Mouse (Mus musculus) forebrain, postnatal 0 days (tissue): Measurements from ENCODE around the gene 1700010B08Rik. TPM values are rescaled to one million over a fixed set of nuclear protein-coding genes. Genes with fewer than 3 reads are reported as not detected.
A peak's percentile ranks its signal among the peaks of the same experiment; 100 is the strongest.

ENCODE experiments used
- ATAC-seq: fragments of 200-750 bp; cut with Nextera tagmentation; 2 replicates; pipeline ENCODE4 v1.8.0; 2017; ENCODE audit warnings: mild to moderate bottlenecking, moderate library complexity
- DNase-seq: peaks from one replicate; pipeline ENCODE4 v3.0.0-alpha.2; 2015
- H3K27ac ChIP-seq: fragments of 300-500 bp; sonication (generic); 2 replicates; pipeline ENCODE4 v1.5.1; 2014; ENCODE audit warnings: low read depth, mild to moderate bottlenecking, antibody characterized with exemption, low read length, moderate library complexity, mixed read lengths
- H3K27me3 ChIP-seq: fragments of 300-500 bp; sonication (generic); 2 replicates; pipeline ENCODE4 v1.6.1; 2014; ENCODE audit warnings: mild to moderate bottlenecking, low read length, mixed read lengths; ENCODE audit not compliant: insufficient read depth
- H3K36me3 ChIP-seq: fragments of 300-500 bp; sonication (generic); 2 replicates; pipeline ENCODE4 v1.6.1; 2014; ENCODE audit warnings: mild to moderate bottlenecking, moderate library complexity; ENCODE audit not compliant: insufficient read depth
- H3K4me1 ChIP-seq: fragments of 300-500 bp; sonication (generic); 2 replicates; pipeline ENCODE4 v1.6.1; 2014; ENCODE audit warnings: antibody characterized with exemption; ENCODE audit not compliant: insufficient read depth
- H3K4me2 ChIP-seq: fragments of 300-500 bp; sonication (generic); 2 replicates; pipeline ENCODE4 v1.6.1; 2014; ENCODE audit warnings: low read depth, mild to moderate bottlenecking, moderate library complexity
- H3K4me3 ChIP-seq: fragments of 300-500 bp; sonication (generic); 2 replicates; pipeline ENCODE4 v1.5.1; 2014; ENCODE audit warnings: low read depth, low read length, mixed read lengths
- H3K9ac ChIP-seq: fragments of 300-500 bp; sonication (generic); 2 replicates; pipeline ENCODE4 v1.6.1; 2014; ENCODE audit warnings: mild to moderate bottlenecking
- H3K9me3 ChIP-seq: fragments of 300-500 bp; sonication (generic); 2 replicates; pipeline ENCODE4 v1.6.1; 2016; ENCODE audit warnings: low read length
- CTCF ChIP-seq: sonication (generic); IDR thresholded peaks from 2 replicates; pipeline ENCODE4 v1.5.1; 2016; ENCODE audit warnings: antibody characterized with exemption, control low read depth, low read depth
- WGBS: fragments of 180-500 bp; shearing (Covaris S2); extraction: QIAGEN DNeasy Blood & Tissue Kit; methylation state at CpG from one replicate; pipeline ENCODE4 v1.1.7; 2014; 5-methylcytosine and 5-hydroxymethylcytosine counted together
- polyA plus RNA-seq: library from polyadenylated mRNA; unstranded; fragments of >200 nt; fragmentation: Nextera tagmentation; extraction: Ambion mirVana; gene quantifications from 2 replicates; pipeline ENCODE4 v1.2.1, GENCODE M21; 2015
- total RNA-seq: library from RNA; depleted of rRNA; stranded (reverse); fragments of >200 nt; gene quantifications from 2 replicates; pipeline ENCODE4 v1.2.3, GENCODE M21; 2014

1700010B08Rik gene
- total and polyA plus RNA-seq, 2 experiments from 2014 or later: not detected

DNA sequence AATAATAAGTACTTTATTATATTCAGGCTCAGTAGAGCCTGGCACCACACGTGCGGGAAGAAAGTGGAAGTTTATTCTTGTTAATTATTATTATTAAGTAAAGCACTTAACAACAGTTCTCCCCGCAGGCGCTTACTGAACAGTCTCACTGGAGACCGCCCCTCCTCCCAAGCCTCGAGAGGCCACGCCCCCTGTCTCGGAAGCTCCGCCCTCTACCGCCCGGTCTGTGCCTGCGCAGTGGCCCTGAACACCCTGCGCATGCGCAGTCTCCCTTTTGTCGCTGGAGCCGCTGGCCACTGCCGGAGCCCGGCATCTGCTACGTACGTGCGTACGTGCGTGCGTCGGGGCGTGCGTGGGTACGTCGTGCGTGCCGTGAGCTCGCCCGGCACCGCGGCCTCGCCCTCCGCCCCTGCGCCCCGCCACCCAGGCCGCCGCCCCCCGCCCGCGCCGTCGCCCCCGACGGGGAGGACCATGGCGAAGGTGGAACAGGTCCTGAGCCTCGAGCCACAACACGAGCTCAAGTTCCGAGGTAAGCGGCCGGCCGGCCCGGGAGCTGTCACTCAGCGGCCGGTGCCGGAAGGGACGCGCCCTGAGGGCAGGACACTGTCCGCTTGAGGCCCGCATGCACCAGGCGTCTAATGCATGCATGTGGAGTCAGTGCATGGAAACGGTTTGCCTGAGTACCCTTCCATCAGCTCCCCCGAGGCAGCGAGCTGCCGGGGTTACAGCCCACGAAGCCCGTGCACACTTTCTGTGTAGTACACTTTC, 18.2 kb downstream of the 1700010B08Rik start, which contains the start of gene Vapb:
Gene Vapb (plus strand): TSS at position 290 of the 768 bp plus-strand sequence.
- ATAC-seq: peak; percentile 99
- Histone ChIP-seq H3K9me3 (no peaks in the 10 kb centered on the region), H3K27me3 (no peaks in the 10 kb centered on the region), H3K27ac (peak within 1 kb of the TSS; percentile 84), H3K4me3 (peak within 1 kb of the TSS; percentile 95), H3K9ac (peak within 1 kb of the TSS; percentile 88), H3K4me2 (peak within 1 kb of the TSS; percentile 66), H3K4me1 (peaks cover 8% of the 10 kb centered on the region), H3K36me3 (no peaks in the 10 kb centered on the region)
- TF ChIP-seq CTCF: peak; percentile 46; the same call in 1 of the 2 replicates
- WGBS: 2% methylated on average over 68 of the region's 70 CpGs
- peak; percentile 100 for DNase-seq

- ATAC-seq (no peak), DNase-seq (no peak)
- Histone ChIP-seq H3K9ac (peak overlapping the region; percentile 88), H3K4me1 (peaks cover 8% of the 10 kb centered on the region), H3K4me3 (peak overlapping the region; percentile 95), H3K27ac (no peak overlapping the region), H3K9me3 (no peaks in the 10 kb centered on the region), H3K27me3 (no peaks in the 10 kb centered on the region), H3K36me3 (no peaks in the 10 kb centered on the region), H3K4me2 (peak overlapping the region; percentile 66)
- 89% methylated on average over 9 of the region's 9 CpGs for WGBS
- no peak for TF ChIP-seq CTCF
Observed at GRCm38 (mm10) chr2:173738232-173738631, 19.0 kb downstream of the 1700010B08Rik start.

GRCm38 (mm10) chr2:173739107-173739506, 19.9 kb downstream of the 1700010B08Rik start:
- H3K4me2 ChIP-seq: no peak overlapping the region
- no peak for ATAC-seq
- WGBS: 93% methylated on average over 7 of the region's 7 CpGs
- H3K9ac ChIP-seq: no peak overlapping the region
- H3K9me3 ChIP-seq: no peaks in the 10 kb centered on the region
- no peaks in the 10 kb centered on the region for H3K36me3 ChIP-seq
- peaks cover 8% of the 10 kb centered on the region for H3K4me1 ChIP-seq
- no peak overlapping the region for H3K27ac ChIP-seq
- no peak overlapping the region for H3K4me3 ChIP-seq
- H3K27me3 ChIP-seq: no peaks in the 10 kb centered on the region
- no peak for TF ChIP-seq CTCF
- no peak for DNase-seq

- H3K9me3 ChIP-seq: no peaks in the 10 kb centered on the region
- no peak for TF ChIP-seq CTCF
- WGBS: 76% methylated on average over 13 of the region's 13 CpGs
- DNase-seq: no peak
- no peak overlapping the region for H3K4me3 ChIP-seq
- H3K9ac ChIP-seq: no peak overlapping the region
- H3K27ac ChIP-seq: no peak overlapping the region
- no peak overlapping the region for H3K4me2 ChIP-seq
- ATAC-seq: no peak
- H3K4me1 ChIP-seq: peaks cover 8% of the 10 kb centered on the region
- H3K36me3 ChIP-seq: no peaks in the 10 kb centered on the region
- H3K27me3 ChIP-seq: no peaks in the 10 kb centered on the region
Observed at GRCm38 (mm10) chr2:173742090-173742489, 22.9 kb downstream of the 1700010B08Rik start.

DNA sequence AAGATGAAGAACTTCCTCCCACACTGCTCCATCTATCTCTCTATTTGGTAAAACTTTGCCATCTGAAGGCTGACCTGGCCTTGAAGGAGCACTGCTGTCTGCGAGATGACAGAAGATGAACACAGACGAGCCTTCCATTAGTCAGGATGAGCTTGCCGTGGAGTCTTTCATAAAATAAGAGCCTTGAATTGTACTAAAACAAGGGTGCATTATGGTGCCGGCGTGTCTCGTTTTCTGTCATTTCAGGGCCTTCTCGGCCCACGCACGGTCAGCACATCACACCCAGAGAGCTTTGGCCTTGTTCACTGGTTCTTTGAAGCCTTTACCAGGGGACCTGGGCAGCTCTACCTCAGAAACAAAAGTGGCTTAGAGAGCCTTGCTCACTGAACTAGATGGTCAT, 23.5 kb downstream of the 1700010B08Rik start:
- H3K4me1 ChIP-seq: peaks cover 7% of the 10 kb centered on the region
- no peaks in the 10 kb centered on the region for H3K36me3 ChIP-seq
- H3K27me3 ChIP-seq: no peaks in the 10 kb centered on the region
- no peaks in the 10 kb centered on the region for H3K9me3 ChIP-seq
- DNase-seq: no peak
- no peak overlapping the region for H3K4me2 ChIP-seq
- TF ChIP-seq CTCF: no peak
- no peak overlapping the region for H3K9ac ChIP-seq
- 81% methylated on average over 9 of the region's 9 CpGs for WGBS
- ATAC-seq: no peak
- no peak overlapping the region for H3K27ac ChIP-seq
- H3K4me3 ChIP-seq: no peak overlapping the region

GRCm38 (mm10) chr2:173744070-173744815, 25.0 kb downstream of the 1700010B08Rik start:
- no peak overlapping the region for H3K4me2 ChIP-seq
- ATAC-seq: no peak
- no peaks in the 10 kb centered on the region for H3K9me3 ChIP-seq
- H3K27ac ChIP-seq: no peak overlapping the region
- H3K4me3 ChIP-seq: no peak overlapping the region
- H3K36me3 ChIP-seq: no peaks in the 10 kb centered on the region
- 92% methylated on average over 7 of the region's 7 CpGs for WGBS
- no peak overlapping the region for H3K9ac ChIP-seq
- H3K27me3 ChIP-seq: no peaks in the 10 kb centered on the region
- DNase-seq: no peak
- H3K4me1 ChIP-seq: no peaks in the 10 kb centered on the region
- TF ChIP-seq CTCF: no peak
